Mouse (Mus musculus): ENCODE results near the gene Ppp1r9a.

DNA sequence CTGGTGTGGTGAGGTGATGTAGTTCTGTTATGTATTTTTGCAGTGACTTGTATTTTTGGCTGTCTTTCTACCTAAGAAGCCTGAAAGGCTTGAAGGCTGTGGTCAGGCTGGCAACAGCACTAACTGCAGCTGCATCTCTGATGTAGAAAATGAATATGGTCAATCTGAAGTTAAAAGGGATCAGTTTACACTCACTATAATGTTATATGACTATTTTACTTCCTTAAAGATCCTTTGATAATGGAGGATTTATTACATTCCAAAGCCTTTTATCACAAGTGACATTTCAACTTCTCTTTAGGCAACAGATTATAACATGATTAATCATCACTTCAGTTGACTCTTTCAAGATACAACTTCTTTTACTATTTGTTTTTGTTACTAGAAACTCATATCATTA, 179.4 kb downstream of the Ppp1r9a start:
- TF ChIP-seq POLR2A (IDR thresholded peaks at IDR 0.05; ENCODE audit: insufficient read length, low read depth) (no peak), E2F4 (IDR thresholded peaks at IDR 0.05; ENCODE audit: insufficient read depth) (no peak)

All from myocyte (in vitro differentiated cells).